Mouse (Mus musculus) stomach, postnatal 0 days (tissue): Measurements from ENCODE around the gene Fgfbp3. TPM values are rescaled to one million over a fixed set of nuclear protein-coding genes. Genes with fewer than 3 reads are reported as not detected.
A peak's percentile ranks its signal among the peaks of the same experiment; 100 is the strongest.
"Not testable (repeated sequence)": the region's sequence is repeated elsewhere in the genome, so short reads cannot be mapped to it uniquely, and the experiment has no call there.

Source experiments
- ATAC-seq: fragments of 200-750 bp; cut with Nextera tagmentation; 2 replicates; pipeline ENCODE4 v1.8.0; 2017; ENCODE audit not compliant: low FRiP score, low TSS enrichment
- DNase-seq: peaks from one replicate; pipeline ENCODE4 v3.0.0-alpha.2; 2016; ENCODE audit warnings: low spot score
- H3K27ac ChIP-seq: fragments of 300-500 bp; sonication (generic); replicated peaks from 2 replicates; pipeline ENCODE4 v1.5.1; 2014; ENCODE audit warnings: mild to moderate bottlenecking, control low read depth
- H3K27me3 ChIP-seq: fragments of 300-500 bp; sonication (generic); 2 replicates; pipeline ENCODE4 v1.6.1; 2014; ENCODE audit warnings: low read length; ENCODE audit not compliant: control insufficient read depth, insufficient read depth
- H3K36me3 ChIP-seq: fragments of 300-500 bp; sonication (generic); 2 replicates; pipeline ENCODE4 v1.6.1; 2014; ENCODE audit warnings: low read length, mixed read lengths; ENCODE audit not compliant: control insufficient read depth, insufficient read depth
- H3K4me1 ChIP-seq: fragments of 300-500 bp; sonication (generic); replicated peaks from 2 replicates; pipeline ENCODE4 v1.6.1; 2014; ENCODE audit warnings: antibody characterized with exemption; ENCODE audit not compliant: control insufficient read depth, insufficient read depth
- H3K4me2 ChIP-seq: fragments of 300-500 bp; sonication (generic); replicated peaks from 2 replicates; pipeline ENCODE4 v1.6.1; 2014; ENCODE audit warnings: low read depth, mild to moderate bottlenecking, control low read depth, moderate library complexity
- H3K4me3 ChIP-seq: fragments of 300-500 bp; sonication (generic); 2 replicates; pipeline ENCODE4 v1.5.1; 2014; ENCODE audit warnings: low read depth, low read length, control low read depth
- H3K9ac ChIP-seq: fragments of 300-500 bp; sonication (generic); 2 replicates; pipeline ENCODE4 v1.6.1; 2014; ENCODE audit warnings: mild to moderate bottlenecking, low read length, control low read depth, mixed read lengths
- H3K9me3 ChIP-seq: fragments of 300-500 bp; sonication (generic); 2 replicates; pipeline ENCODE4 v1.6.1; 2016; ENCODE audit warnings: low read length; ENCODE audit not compliant: control insufficient read depth
- CTCF ChIP-seq: IDR thresholded peaks from 2 replicates; pipeline ENCODE4 v1.5.1; 2016; ENCODE audit warnings: antibody characterized with exemption, low read depth, mild to moderate bottlenecking, moderate library complexity
- EP300 ChIP-seq: optimal IDR thresholded peaks from 2 replicates; pipeline ENCODE3; 2016; ENCODE audit warnings: antibody characterized with exemption
- WGBS: fragments of 180-500 bp; shearing (Covaris S2); extraction: QIAGEN DNeasy Blood & Tissue Kit; methylation state at CpG from one replicate; pipeline ENCODE4 v1.1.7; 2014; 5-methylcytosine and 5-hydroxymethylcytosine counted together
- polyA plus RNA-seq: library from polyadenylated mRNA; unstranded; fragments of >200 nt; fragmentation: Nextera tagmentation; extraction: Ambion mirVana; gene quantifications from 2 replicates; pipeline ENCODE4 v1.2.1, GENCODE M21; 2015

The Fgfbp3 gene
- 4.4 and 5.1 TPM in 2 replicates for polyA plus RNA-seq

DNA sequence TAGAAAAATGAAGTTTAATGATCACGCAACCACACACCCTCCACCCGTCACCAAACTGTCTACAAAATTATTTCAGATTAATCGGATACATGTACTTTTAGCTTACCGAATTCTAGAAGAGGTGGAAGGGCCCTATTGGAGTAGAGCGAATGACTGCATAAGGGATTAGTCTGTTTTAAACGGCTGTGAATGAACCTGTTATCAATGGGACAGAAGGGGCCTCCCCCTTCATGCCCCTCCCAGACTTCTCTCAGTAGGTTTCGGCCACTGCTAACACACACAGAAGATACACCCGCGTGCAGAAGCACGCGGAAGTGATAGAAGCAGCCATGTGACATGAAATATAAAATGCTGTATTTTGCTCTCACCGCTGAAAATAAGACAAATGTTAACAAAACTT is at the start of gene Fgfbp3:
Fgfbp3 (minus strand) TSS at position 150 of the 400 bp plus-strand sequence.
- Histone ChIP-seq H3K9ac (peak within 1 kb of the TSS; percentile 81), H3K36me3 (no peaks in the 10 kb centered on the region), H3K27me3 (no peaks in the 10 kb centered on the region), H3K4me1 (0 out of 2 replicates have a peak, but pooled peaks cover 2% of the 10 kb centered on the region), H3K27ac (peak within 1 kb of the TSS; percentile 90), H3K4me2 (peak within 1 kb of the TSS; percentile 52), H3K9me3 (no peaks in the 10 kb centered on the region), H3K4me3 (peak within 1 kb of the TSS; percentile 80)
- no peak for DNase-seq
- 6% methylated on average over 12 of the region's 12 CpGs for WGBS
- ATAC-seq: no peak
- TF ChIP-seq EP300 (no peak), CTCF (no peak)

- not testable (repeated sequence) for DNase-seq, H3K9me3 ChIP-seq, H3K36me3 ChIP-seq, H3K4me3 ChIP-seq, H3K27ac ChIP-seq, ATAC-seq, H3K9ac ChIP-seq, H3K27me3 ChIP-seq, H3K4me1 ChIP-seq, H3K4me2 ChIP-seq
- 89% methylated on average over 5 of the region's 6 CpGs for WGBS
These were observed 43.3 kb upstream of the Fgfbp3 start for GRCm38 (mm10) chr19:36962544-36963260.

DNA sequence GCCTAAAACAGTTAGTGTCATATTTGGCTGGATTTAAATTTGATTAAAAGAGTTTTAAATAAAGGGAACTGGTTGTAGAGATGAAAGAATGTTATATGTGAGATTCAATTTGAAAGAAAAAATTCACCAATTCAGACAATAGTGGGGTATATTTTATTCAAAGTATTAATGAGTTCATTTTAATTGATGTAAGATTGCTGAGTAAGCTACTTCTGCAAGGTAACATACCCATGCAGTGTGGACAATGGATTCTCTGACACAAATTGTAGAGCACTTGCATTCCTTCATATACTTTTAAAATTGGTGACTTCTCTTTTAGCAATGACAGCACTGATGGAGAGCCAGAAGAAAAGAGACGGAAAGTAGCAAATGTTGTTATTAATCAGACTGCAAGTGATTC is 41.9 kb upstream of the Fgfbp3 start:
- no peak for DNase-seq
- Histone ChIP-seq H3K4me3 (no peak overlapping the region), H3K36me3 (peaks cover 10% of the 10 kb centered on the region), H3K27me3 (no peaks in the 10 kb centered on the region), H3K27ac (no peak overlapping the region), H3K9ac (no peak overlapping the region), H3K4me1 (no peaks in the 10 kb centered on the region), H3K4me2 (no peak overlapping the region), H3K9me3 (no peaks in the 10 kb centered on the region)
- WGBS: 97% methylated on average over 1 of the region's 1 CpGs
- no peak for TF ChIP-seq CTCF
- no peak for ATAC-seq

GRCm38 (mm10) chr19:36958331-36958730 is 38.9 kb upstream of the Fgfbp3 start:
- H3K4me1 ChIP-seq: no peaks in the 10 kb centered on the region
- TF ChIP-seq EP300 (no peak), CTCF (no peak)
- H3K27ac ChIP-seq: no peak overlapping the region
- no peaks in the 10 kb centered on the region for H3K27me3 ChIP-seq
- ATAC-seq (no peak), DNase-seq (no peak)
- H3K4me2 ChIP-seq: no peak overlapping the region
- H3K9ac ChIP-seq: no peak overlapping the region
- H3K4me3 ChIP-seq: no peak overlapping the region
- no peaks in the 10 kb centered on the region for H3K9me3 ChIP-seq
- peaks cover 6% of the 10 kb centered on the region for H3K36me3 ChIP-seq
- WGBS: 80% methylated on average over 4 of the region's 4 CpGs

DNA sequence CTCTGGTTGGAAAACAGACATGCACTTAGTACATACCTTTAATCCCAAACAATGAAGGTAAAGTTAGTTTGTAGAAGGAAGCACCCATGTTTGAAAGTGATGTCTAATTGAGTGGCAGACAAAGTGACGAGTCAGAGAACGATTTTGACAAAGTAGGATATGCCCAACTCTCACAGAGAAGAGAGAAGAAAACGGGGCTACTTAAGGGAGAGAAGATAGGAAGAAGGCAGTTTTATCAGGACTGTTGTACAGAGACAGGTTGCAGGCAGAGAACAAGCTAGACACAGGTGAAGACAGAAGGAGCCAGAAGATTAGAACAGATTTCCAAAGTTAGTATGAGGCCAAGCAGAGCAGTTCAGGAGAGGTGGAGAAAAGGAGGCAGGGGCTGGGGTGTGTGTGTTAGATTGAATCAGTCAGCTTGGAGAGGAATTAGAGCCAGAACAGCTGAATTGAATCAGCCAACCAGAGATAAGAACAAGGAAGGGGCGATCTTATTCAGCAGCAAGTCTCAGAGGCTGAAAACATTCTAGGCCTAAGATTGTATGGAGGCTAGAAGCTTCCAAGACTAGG is 34.3 kb upstream of the Fgfbp3 start:
- 73% methylated on average over 4 of the region's 4 CpGs for WGBS
- Histone ChIP-seq H3K36me3 (no peaks in the 10 kb centered on the region), H3K27ac (no peak overlapping the region), H3K4me1 (no peaks in the 10 kb centered on the region), H3K9ac (no peak overlapping the region), H3K4me3 (no peak overlapping the region), H3K4me2 (no peak overlapping the region), H3K27me3 (no peaks in the 10 kb centered on the region), H3K9me3 (no peaks in the 10 kb centered on the region)
- TF ChIP-seq CTCF (no peak), EP300 (no peak)
- ATAC-seq: no peak
- DNase-seq: no peak

DNA sequence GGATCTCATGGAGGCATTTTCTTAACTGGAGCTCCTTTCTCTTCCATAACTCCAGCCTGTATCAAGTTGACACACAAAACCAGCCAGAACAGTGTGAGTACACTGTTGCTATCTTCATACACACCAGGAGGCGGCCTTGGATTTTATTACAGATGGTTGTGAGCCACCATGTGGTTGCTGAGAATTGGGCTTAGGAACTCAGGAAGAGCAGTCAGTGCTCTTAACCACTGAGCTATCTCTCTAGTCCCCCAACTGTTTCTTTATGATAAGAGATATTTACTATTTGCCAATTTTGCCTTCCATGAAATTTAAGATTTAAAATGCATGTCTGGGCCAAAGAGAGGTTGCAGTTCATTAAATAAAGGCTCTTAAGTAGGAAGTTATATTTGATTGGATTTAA is 20.6 kb upstream of the Fgfbp3 start:
- WGBS: 91% methylated on average over 1 of the region's 1 CpGs
- TF ChIP-seq CTCF (no peak), EP300 (no peak)
- Histone ChIP-seq H3K9me3 (no peaks in the 10 kb centered on the region), H3K9ac (no peak overlapping the region), H3K4me1 (no peaks in the 10 kb centered on the region), H3K36me3 (no peaks in the 10 kb centered on the region), H3K27ac (no peak overlapping the region), H3K4me3 (no peak overlapping the region), H3K27me3 (no peaks in the 10 kb centered on the region), H3K4me2 (no peak overlapping the region)
- ATAC-seq (no peak), DNase-seq (no peak)
